Mouse (Mus musculus): Measurements from ENCODE around the gene Cep68. TPM values are rescaled to one million over a fixed set of nuclear protein-coding genes. Genes with fewer than 3 reads are reported as not detected.

The Cep68 gene
- polyA plus RNA-seq, 1 experiment from 2014 or later = 46.9 TPM

GRCm38 (mm10) chr11:20248840-20249239, 389 bp downstream of the Cep68 start:
- no peaks in the 10 kb centered on the region for H3K27me3 ChIP-seq (replicated peaks; ENCODE audit: low read depth, poor library complexity, severe bottlenecking)
- peak overlapping the region; percentile 81 for H3K4me3 ChIP-seq
- peaks cover 17% of the 10 kb centered on the region for H3K36me3 ChIP-seq (replicated peaks)
- DNase-seq (ENCODE audit: low spot score) = no peak
- no peaks in the 10 kb centered on the region for H3K9me3 ChIP-seq
- peaks cover 52% of the 10 kb centered on the region for H3K4me1 ChIP-seq
- peak overlapping the region; percentile 97 for H3K27ac ChIP-seq (replicated peaks)
- WGBS = under 1% methylated on average over 39 of the region's 39 CpGs

GRCm38 (mm10) chr11:20248277-20248676, 952 bp downstream of the Cep68 start:
- H3K9me3 ChIP-seq = no peaks in the 10 kb centered on the region
- peak overlapping the region; percentile 97 for H3K27ac ChIP-seq (replicated peaks)
- DNase-seq (ENCODE audit: low spot score) = peak; percentile 24
- H3K4me3 ChIP-seq = peak overlapping the region; percentile 81
- H3K27me3 ChIP-seq (replicated peaks; ENCODE audit: low read depth, poor library complexity, severe bottlenecking) = no peaks in the 10 kb centered on the region
- 11% methylated on average over 4 of the region's 4 CpGs for WGBS
- peaks cover 57% of the 10 kb centered on the region for H3K4me1 ChIP-seq
- H3K36me3 ChIP-seq (replicated peaks) = peaks cover 17% of the 10 kb centered on the region

DNA sequence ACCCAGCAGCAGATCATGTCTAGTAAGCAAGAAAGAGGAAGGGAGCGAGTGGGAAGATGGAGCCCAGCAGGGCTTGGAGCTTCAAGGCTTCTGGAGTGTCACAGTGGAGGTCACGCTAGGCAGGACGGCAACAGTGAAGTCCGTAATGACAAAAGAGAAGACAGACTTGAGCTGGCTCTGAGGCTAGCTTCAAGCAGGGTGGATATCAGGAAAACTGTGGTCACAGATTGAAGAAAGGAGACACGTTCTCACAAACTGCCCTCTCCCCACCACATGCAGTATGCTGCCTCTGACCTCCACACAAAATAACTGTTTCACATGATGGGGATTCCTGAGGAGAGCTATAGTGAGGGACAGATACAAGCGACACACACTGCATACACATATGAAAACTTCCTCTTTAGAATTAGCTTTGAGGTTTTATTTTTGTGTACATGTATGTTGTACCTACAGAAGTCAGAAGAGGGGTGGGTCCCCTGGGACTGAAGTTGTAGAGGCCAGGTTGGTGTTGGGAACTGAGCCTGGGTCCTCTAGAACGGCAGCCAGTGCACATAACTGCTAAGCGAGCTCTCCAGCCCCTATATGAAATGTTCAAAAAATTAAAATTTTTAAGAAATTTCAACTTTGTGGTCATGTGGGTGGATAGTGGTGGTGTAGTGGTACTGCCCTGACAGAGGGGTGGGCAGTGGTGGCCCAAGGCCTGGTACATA, 1.9 kb downstream of the Cep68 start:
- peaks cover 25% of the 10 kb centered on the region for H3K36me3 ChIP-seq (replicated peaks)
- 87% methylated on average over 8 of the region's 8 CpGs for WGBS
- no peaks in the 10 kb centered on the region for H3K9me3 ChIP-seq
- no peaks in the 10 kb centered on the region for H3K27me3 ChIP-seq (replicated peaks; ENCODE audit: low read depth, poor library complexity, severe bottlenecking)
- 0 out of 2 replicates have a peak overlapping the region, but pooled peaks have one; percentile 10 for H3K27ac ChIP-seq (replicated peaks)
- DNase-seq (ENCODE audit: low spot score) = no peak
- peak overlapping the region; percentile 81; the same call in 1 of the 2 replicates for H3K4me3 ChIP-seq
- peaks cover 66% of the 10 kb centered on the region for H3K4me1 ChIP-seq

- Histone ChIP-seq H3K9me3 (no peaks in the 10 kb centered on the region), H3K27me3 (replicated peaks; ENCODE audit: low read depth, poor library complexity, severe bottlenecking) (no peaks in the 10 kb centered on the region), H3K4me1 (peaks cover 69% of the 10 kb centered on the region), H3K27ac (replicated peaks) (no peak overlapping the region), H3K4me3 (no peak overlapping the region), H3K36me3 (replicated peaks) (peaks cover 30% of the 10 kb centered on the region)
- DNase-seq (ENCODE audit: low spot score) = no peak
- 82% methylated on average over 1 of the region's 1 CpGs for WGBS
Measured at GRCm38 (mm10) chr11:20246616-20247015, 2.6 kb downstream of the Cep68 start.

DNA sequence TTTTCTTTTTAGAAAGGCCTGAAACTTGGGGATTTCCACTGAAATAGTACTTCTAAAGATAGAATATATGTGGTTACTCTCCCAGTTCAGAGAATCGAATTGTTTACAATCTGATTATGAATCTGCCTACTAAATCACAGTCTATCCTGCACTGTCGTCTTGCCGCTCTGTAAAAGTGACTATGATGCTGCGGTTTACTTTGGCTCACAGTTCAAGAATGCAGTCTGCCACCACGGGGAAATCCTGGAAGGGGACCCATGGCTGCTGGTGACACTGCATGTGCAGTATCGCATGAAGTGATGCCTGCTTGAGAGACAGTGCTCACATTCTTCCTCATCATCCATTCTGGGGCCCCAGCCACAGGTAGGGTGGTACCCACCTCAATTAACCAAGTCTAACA, 3.9 kb downstream of the Cep68 start:
- WGBS = 93% methylated on average over 6 of the region's 6 CpGs

DNA sequence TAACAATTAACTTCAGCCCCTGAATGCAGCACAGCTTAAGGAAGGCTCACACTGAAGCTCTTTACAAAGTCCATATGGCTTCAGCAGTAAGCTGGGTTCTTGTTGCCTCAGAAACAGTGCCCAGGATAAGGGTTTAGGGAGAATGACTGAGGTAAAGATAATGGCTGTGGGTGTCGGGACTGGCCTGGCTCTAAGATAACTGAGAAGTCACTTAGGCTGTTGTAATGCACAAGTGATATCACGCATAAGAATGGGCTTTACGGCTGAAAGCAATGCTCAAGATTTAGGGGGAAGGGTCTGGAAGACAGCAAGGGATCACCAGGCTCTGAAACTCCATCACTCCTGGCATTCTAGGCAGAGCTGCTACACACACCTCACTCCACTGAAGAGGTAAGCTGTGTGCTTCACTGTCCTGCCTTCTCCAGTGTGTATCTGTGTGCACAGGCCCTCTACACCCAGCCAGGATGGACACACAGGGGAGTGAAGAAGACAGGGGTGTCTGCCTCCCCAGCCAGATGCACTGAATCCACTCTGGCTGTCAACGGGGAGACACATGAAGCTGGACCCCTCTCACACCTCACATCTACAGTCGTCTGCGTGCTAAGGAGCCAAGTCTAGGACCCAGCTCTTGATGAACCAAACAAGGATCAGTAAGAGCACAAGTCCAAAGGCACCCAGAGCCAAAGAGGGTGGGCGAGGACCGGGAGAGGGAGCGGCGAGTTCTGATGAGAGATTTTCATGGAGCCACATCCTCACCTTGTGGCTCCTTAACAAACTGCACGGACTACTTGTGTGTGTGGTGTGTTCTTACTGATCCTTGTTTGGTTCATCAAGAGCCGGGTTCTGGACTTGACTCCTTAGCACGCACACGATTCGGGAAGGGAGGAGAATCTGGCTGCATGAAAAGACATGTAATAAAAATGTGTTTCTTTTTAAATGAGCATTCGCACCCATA, 4.6 kb downstream of the Cep68 start:
- peaks cover 50% of the 10 kb centered on the region for H3K36me3 ChIP-seq (replicated peaks)
- H3K4me1 ChIP-seq = peaks cover 60% of the 10 kb centered on the region
- no peaks in the 10 kb centered on the region for H3K27me3 ChIP-seq (replicated peaks; ENCODE audit: low read depth, poor library complexity, severe bottlenecking)
- H3K9me3 ChIP-seq = no peaks in the 10 kb centered on the region
- no peak for DNase-seq (ENCODE audit: low spot score)
- 82% methylated on average over 16 of the region's 16 CpGs for WGBS
- no peak overlapping the region for H3K4me3 ChIP-seq
- H3K27ac ChIP-seq (replicated peaks) = peak overlapping the region; percentile 57

More for the DNA sequence above, 3.9 kb downstream of the Cep68 start:
- no peak for DNase-seq (ENCODE audit: low spot score)
- Histone ChIP-seq H3K4me1 (peaks cover 65% of the 10 kb centered on the region), H3K4me3 (no peak overlapping the region), H3K27ac (replicated peaks) (no peak overlapping the region), H3K9me3 (no peaks in the 10 kb centered on the region), H3K27me3 (replicated peaks; ENCODE audit: low read depth, poor library complexity, severe bottlenecking) (no peaks in the 10 kb centered on the region), H3K36me3 (replicated peaks) (peaks cover 43% of the 10 kb centered on the region)

DNA sequence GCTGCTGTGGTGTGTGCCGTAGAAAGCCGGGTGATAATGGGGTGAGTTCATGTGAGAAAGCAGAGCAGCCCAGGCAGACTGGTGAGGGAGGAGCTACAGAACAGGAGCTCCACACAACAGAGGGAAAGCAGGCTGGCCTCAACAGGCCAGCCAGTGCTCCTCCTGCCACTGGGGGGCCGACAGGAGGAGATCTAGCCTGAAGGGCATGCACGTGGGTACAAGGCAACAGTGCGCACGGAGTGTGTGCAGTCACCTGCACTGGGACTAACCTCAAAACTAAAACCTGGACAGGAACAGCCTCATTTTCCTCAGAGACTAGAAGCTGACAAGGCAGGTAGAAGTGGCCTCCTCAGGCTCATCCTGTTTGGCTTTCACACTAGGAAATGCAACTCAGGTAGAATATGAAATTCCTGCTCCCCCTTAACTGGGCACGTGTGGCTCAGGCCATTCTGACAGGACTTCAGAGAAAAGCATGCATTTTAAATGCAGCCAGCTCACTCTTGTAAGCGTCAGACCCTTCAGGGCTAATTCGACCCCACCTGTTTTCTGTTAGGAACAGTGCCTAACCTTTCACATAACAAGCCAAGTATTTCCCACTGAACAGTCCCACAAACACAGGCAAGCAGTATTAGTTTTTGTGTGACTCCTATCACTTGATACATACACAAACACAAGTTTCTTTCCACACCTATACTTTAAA, 5.9 kb downstream of the Cep68 start:
- Histone ChIP-seq H3K4me3 (0 out of 2 replicates have a peak overlapping the region, but pooled peaks have one; percentile 8), H3K27ac (replicated peaks) (peak overlapping the region; percentile 54), H3K36me3 (replicated peaks) (peaks cover 62% of the 10 kb centered on the region), H3K4me1 (peaks cover 57% of the 10 kb centered on the region), H3K9me3 (no peaks in the 10 kb centered on the region), H3K27me3 (replicated peaks; ENCODE audit: low read depth, poor library complexity, severe bottlenecking) (no peaks in the 10 kb centered on the region)
- WGBS = 35% methylated on average over 9 of the region's 9 CpGs
- peak; percentile 50 for DNase-seq (ENCODE audit: low spot score)

- H3K4me1 ChIP-seq = peaks cover 49% of the 10 kb centered on the region
- no peaks in the 10 kb centered on the region for H3K9me3 ChIP-seq
- no peaks in the 10 kb centered on the region for H3K27me3 ChIP-seq (replicated peaks; ENCODE audit: low read depth, poor library complexity, severe bottlenecking)
- no peak overlapping the region for H3K4me3 ChIP-seq
- 89% methylated on average over 6 of the region's 6 CpGs for WGBS
- no peak for DNase-seq (ENCODE audit: low spot score)
- H3K27ac ChIP-seq (replicated peaks) = peak overlapping the region; percentile 54; the same call in 1 of the 2 replicates
- peaks cover 70% of the 10 kb centered on the region for H3K36me3 ChIP-seq (replicated peaks)
Measured at GRCm38 (mm10) chr11:20242366-20243056, 6.7 kb downstream of the Cep68 start.

GRCm38 (mm10) chr11:20241311-20241710, 7.9 kb downstream of the Cep68 start:
- Histone ChIP-seq H3K27me3 (replicated peaks; ENCODE audit: low read depth, poor library complexity, severe bottlenecking) (no peaks in the 10 kb centered on the region), H3K4me3 (no peak overlapping the region), H3K27ac (replicated peaks) (no peak overlapping the region), H3K9me3 (no peaks in the 10 kb centered on the region), H3K36me3 (replicated peaks) (peaks cover 73% of the 10 kb centered on the region), H3K4me1 (peaks cover 37% of the 10 kb centered on the region)
- whole genome bisulfite sequencing = 94% methylated on average over 7 of the region's 7 CpGs
- DNase-seq (ENCODE audit: low spot score) = no peak

GRCm38 (mm10) chr11:20240331-20240730, 8.9 kb downstream of the Cep68 start:
- peaks cover 30% of the 10 kb centered on the region for H3K4me1 ChIP-seq
- DNase-seq (ENCODE audit: low spot score) = no peak
- peaks cover 82% of the 10 kb centered on the region for H3K36me3 ChIP-seq (replicated peaks)
- H3K4me3 ChIP-seq = no peak overlapping the region
- H3K27me3 ChIP-seq (replicated peaks; ENCODE audit: low read depth, poor library complexity, severe bottlenecking) = no peaks in the 10 kb centered on the region
- no peaks in the 10 kb centered on the region for H3K9me3 ChIP-seq
- 89% methylated on average over 5 of the region's 5 CpGs for WGBS
- no peak overlapping the region for H3K27ac ChIP-seq (replicated peaks)

- WGBS = 93% methylated on average over 9 of the region's 9 CpGs
- H3K4me3 ChIP-seq = no peak overlapping the region
- DNase-seq (ENCODE audit: low spot score) = no peak
- peaks cover 85% of the 10 kb centered on the region for H3K36me3 ChIP-seq (replicated peaks)
- no peaks in the 10 kb centered on the region for H3K27me3 ChIP-seq (replicated peaks; ENCODE audit: low read depth, poor library complexity, severe bottlenecking)
- no peak overlapping the region for H3K27ac ChIP-seq (replicated peaks)
- no peaks in the 10 kb centered on the region for H3K9me3 ChIP-seq
- peaks cover 23% of the 10 kb centered on the region for H3K4me1 ChIP-seq
Measured at GRCm38 (mm10) chr11:20239279-20239861, 9.9 kb downstream of the Cep68 start.

All from embryonic facial prominence, embryonic 10.5 days (tissue).